Mouse (Mus musculus) liver, adult 2 months (tissue): Measurements from ENCODE around the gene Tbcb. TPM values are rescaled to one million over a fixed set of nuclear protein-coding genes. Genes with fewer than 3 reads are reported as not detected.

Source experiments
- DNase-seq: peaks from one replicate; pipeline ENCODE4 v3.0.0-alpha.2; 2011; ENCODE audit warnings: low read depth, low spot score; ENCODE audit errors: extremely low read depth
- H3K27ac ChIP-seq: fragments of 200-500 bp; replicated peaks from 2 replicates; pipeline ENCODE4 v1.5.1; 2012; ENCODE audit warnings: low read depth, mild to moderate bottlenecking, control low read depth, inconsistent platforms, low read length; ENCODE audit not compliant: insufficient read depth
- H3K27me3 ChIP-seq: fragments of 200-500 bp; 2 replicates; pipeline ENCODE4 v1.6.1; 2012; ENCODE audit warnings: mild to moderate bottlenecking, moderate library complexity, low read length, inconsistent platforms; ENCODE audit not compliant: control insufficient read depth, insufficient read depth
- H3K36me3 ChIP-seq: fragments of 200-500 bp; 2 replicates; pipeline ENCODE4 v1.6.1; 2012; ENCODE audit warnings: low read length, inconsistent platforms; ENCODE audit not compliant: control insufficient read depth, insufficient read depth
- H3K4me1 ChIP-seq: fragments of 200-500 bp; 2 replicates; pipeline ENCODE4 v1.6.1; 2011; ENCODE audit warnings: low read length; ENCODE audit not compliant: control insufficient read depth, insufficient read depth
- H3K4me3 ChIP-seq: fragments of 200-500 bp; 2 replicates; pipeline ENCODE4 v1.5.1; 2011; ENCODE audit warnings: low read depth, mild to moderate bottlenecking, control low read depth, low read length, moderate library complexity; ENCODE audit not compliant: insufficient read depth
- H3K79me2 ChIP-seq: fragments of 200-500 bp; 2 replicates; pipeline ENCODE4 v1.6.1; 2012; ENCODE audit warnings: inconsistent platforms, mild to moderate bottlenecking, low read length, moderate library complexity; ENCODE audit not compliant: control insufficient read depth, insufficient read depth
- H3K9ac ChIP-seq: fragments of 200-500 bp; 2 replicates; pipeline ENCODE4 v1.6.1; 2012; ENCODE audit warnings: low read depth, mild to moderate bottlenecking, control low read depth, inconsistent platforms, low read length
- CTCF ChIP-seq: fragments of 200-500 bp; IDR thresholded peaks from 2 replicates; pipeline ENCODE4 v1.5.1; 2011; ENCODE audit warnings: low read depth, low read length, control low read depth
- POLR2A ChIP-seq: fragments of 200-500 bp; IDR thresholded peaks from 2 replicates; pipeline ENCODE4 v1.6.1; 2011; ENCODE audit warnings: low read length, control low read depth; ENCODE audit not compliant: insufficient read depth; ENCODE audit errors: extremely low read depth
- WGBS: fragments of 180-500 bp; shearing (Covaris S2); methylation state at CpG from one replicate; pipeline ENCODE4 v1.1.7; 2018; 5-methylcytosine and 5-hydroxymethylcytosine counted together
- polyA plus RNA-seq: library from polyadenylated mRNA; depleted of rRNA; stranded (reverse); fragments of >200 nt; gene quantifications from 2 replicates; pipeline ENCODE4 v1.2.3, GENCODE M21; 2012; rRNA removed
- total RNA-seq: library from RNA; depleted of rRNA; stranded (reverse); fragments of >200 nt; gene quantifications from 2 replicates; pipeline ENCODE4 v1.2.3, GENCODE M21; 2014; rRNA removed

Gene Tbcb
- total and polyA plus RNA-seq, 2 experiments: 22.1 to 32.3 TPM

- WGBS: 88% methylated on average over 11 of the region's 11 CpGs
- Histone ChIP-seq H3K27me3 (no peaks in the 10 kb centered on the region), H3K4me1 (no peaks in the 10 kb centered on the region), H3K79me2 (no peaks in the 10 kb centered on the region), H3K4me3 (no peak overlapping the region), H3K9ac (no peak overlapping the region), H3K27ac (no peak overlapping the region), H3K36me3 (peaks cover 10% of the 10 kb centered on the region)
- no peak for TF ChIP-seq CTCF
- TF ChIP-seq POLR2A: no peak
- DNase-seq: no peak
Measured at GRCm38 (mm10) chr7:30178256-30178655, 53.8 kb downstream of the Tbcb start.

GRCm38 (mm10) chr7:30176474-30176873 is 55.6 kb downstream of the Tbcb start:
- no peak for DNase-seq
- Histone ChIP-seq H3K27ac (no peak overlapping the region), H3K27me3 (no peaks in the 10 kb centered on the region), H3K4me1 (no peaks in the 10 kb centered on the region), H3K36me3 (peaks cover 10% of the 10 kb centered on the region), H3K79me2 (no peaks in the 10 kb centered on the region), H3K4me3 (no peak overlapping the region; the same call in 1 of the 2 replicates), H3K9ac (no peak overlapping the region)
- WGBS: 74% methylated on average over 12 of the region's 12 CpGs
- no peak for TF ChIP-seq POLR2A
- no peak for TF ChIP-seq CTCF

Other genes with a start within 250 kb of the Tbcb start
- 8.7 and 8.8 TPM in 2 replicates for gene Zfp568, start 248.3 kb downstream of the Tbcb start, total RNA-seq
- gene Zfp568, start 248.3 kb downstream of the Tbcb start, polyA plus RNA-seq: 4.3 and 4.9 TPM in 2 replicates
- gene Zfp14, start 180.9 kb downstream of the Tbcb start, total RNA-seq: 1.1 TPM in 2 replicates
- gene Zfp14, start 180.9 kb downstream of the Tbcb start, polyA plus RNA-seq: 0.49 and 0.65 TPM in 2 replicates
- 0.40 and 0.46 TPM in 2 replicates for gene Zfp82, start 159.4 kb downstream of the Tbcb start, total RNA-seq
- 0.04 and 0.14 TPM in 2 replicates for gene Zfp82, start 159.4 kb downstream of the Tbcb start, polyA plus RNA-seq
- 0.13 TPM in 1 of 2 replicates, not detected in the other for gene Gm26920, start 141.9 kb downstream of the Tbcb start, total RNA-seq
- gene Gm26920, start 141.9 kb downstream of the Tbcb start, polyA plus RNA-seq: not detected in 2 replicates
- 0.37 and 0.67 TPM in 2 replicates for gene Zfp566, start 141.7 kb downstream of the Tbcb start, total RNA-seq
- gene Zfp566, start 141.7 kb downstream of the Tbcb start, polyA plus RNA-seq: 0.56 and 1.9 TPM in 2 replicates
- gene Zfp260, start 137.5 kb downstream of the Tbcb start, total RNA-seq: 19.0 and 19.6 TPM in 2 replicates
- 8.3 and 11.1 TPM in 2 replicates for gene Zfp260, start 137.5 kb downstream of the Tbcb start, polyA plus RNA-seq
- 0.54 and 0.74 TPM in 2 replicates for gene Zfp382, start 110.3 kb downstream of the Tbcb start, total RNA-seq
- gene Zfp382, start 110.3 kb downstream of the Tbcb start, polyA plus RNA-seq: 0.07 TPM in 1 of 2 replicates, not detected in the other
- 16.3 and 20.8 TPM in 2 replicates for gene Zfp146, start 62.5 kb downstream of the Tbcb start, total RNA-seq
- gene Zfp146, start 62.5 kb downstream of the Tbcb start, polyA plus RNA-seq: 5.1 and 6.9 TPM in 2 replicates
- gene Cox7a1, start 48.1 kb downstream of the Tbcb start, total RNA-seq: 6.1 and 9.7 TPM in 2 replicates
- 2.0 and 2.8 TPM in 2 replicates for gene Cox7a1, start 48.1 kb downstream of the Tbcb start, polyA plus RNA-seq
- gene Capns1, start 33.5 kb downstream of the Tbcb start, total RNA-seq: 65.5 and 73.6 TPM in 2 replicates
- gene Capns1, start 33.5 kb downstream of the Tbcb start, polyA plus RNA-seq: 235 and 253 TPM in 2 replicates
- 57.1 and 68.6 TPM in 2 replicates for gene Polr2i, start 324 bp downstream of the Tbcb start, total RNA-seq
- 99.9 and 109 TPM in 2 replicates for gene Polr2i, start 324 bp downstream of the Tbcb start, polyA plus RNA-seq
- not detected in 2 replicates for gene Ovol3, start 3.5 kb upstream of the Tbcb start, total RNA-seq
- gene Ovol3, start 3.5 kb upstream of the Tbcb start, polyA plus RNA-seq: 0.94 and 1.0 TPM in 2 replicates
- gene Thap8, start 47.8 kb upstream of the Tbcb start, total RNA-seq: not detected in 2 replicates
- gene Thap8, start 47.8 kb upstream of the Tbcb start, polyA plus RNA-seq: not detected in 2 replicates
- 0.55 and 0.81 TPM in 2 replicates for gene Wdr62, start 48.1 kb upstream of the Tbcb start, total RNA-seq
- gene Wdr62, start 48.1 kb upstream of the Tbcb start, polyA plus RNA-seq: 4.8 and 5.9 TPM in 2 replicates
- gene Clip3, start 59.5 kb upstream of the Tbcb start, total RNA-seq: 0.18 and 0.54 TPM in 2 replicates
- gene Clip3, start 59.5 kb upstream of the Tbcb start, polyA plus RNA-seq: 0.24 and 0.80 TPM in 2 replicates
- gene Alkbh6, start 76.4 kb upstream of the Tbcb start, total RNA-seq: 15.0 and 16.8 TPM in 2 replicates
- 38.7 and 51.4 TPM in 2 replicates for gene Alkbh6, start 76.4 kb upstream of the Tbcb start, polyA plus RNA-seq
- gene Syne4, start 82.5 kb upstream of the Tbcb start, total RNA-seq: 1.7 and 3.5 TPM in 2 replicates
- 2.2 and 4.9 TPM in 2 replicates for gene Syne4, start 82.5 kb upstream of the Tbcb start, polyA plus RNA-seq
- gene E130208F15Rik, start 89.5 kb upstream of the Tbcb start, total RNA-seq: 0.18 and 0.34 TPM in 2 replicates
- gene E130208F15Rik, start 89.5 kb upstream of the Tbcb start, polyA plus RNA-seq: 0.06 and 0.39 TPM in 2 replicates
- 4.0 and 4.4 TPM in 2 replicates for gene Sdhaf1, start 91.6 kb upstream of the Tbcb start, total RNA-seq
- gene Sdhaf1, start 91.6 kb upstream of the Tbcb start, polyA plus RNA-seq: 15.8 and 16.2 TPM in 2 replicates
- 0.74 and 1.7 TPM in 2 replicates for gene Lrfn3, start 130.5 kb upstream of the Tbcb start, total RNA-seq
- 12.9 and 22.2 TPM in 2 replicates for gene Lrfn3, start 130.5 kb upstream of the Tbcb start, polyA plus RNA-seq
- 46.1 and 57.6 TPM in 2 replicates for gene Tyrobp, start 181.5 kb upstream of the Tbcb start, total RNA-seq
- gene Tyrobp, start 181.5 kb upstream of the Tbcb start, polyA plus RNA-seq: 48.1 and 86.4 TPM in 2 replicates
- 1.9 and 2.1 TPM in 2 replicates for gene Hcst, start 187.6 kb upstream of the Tbcb start, total RNA-seq
- 3.3 and 5.0 TPM in 2 replicates for gene Hcst, start 187.6 kb upstream of the Tbcb start, polyA plus RNA-seq
- gene Nfkbid, start 189.5 kb upstream of the Tbcb start, total RNA-seq: 0.55 and 1.0 TPM in 2 replicates
- 0.52 and 0.92 TPM in 2 replicates for gene Nfkbid, start 189.5 kb upstream of the Tbcb start, polyA plus RNA-seq
- 0.18 and 0.74 TPM in 2 replicates for gene Aplp1, start 213.3 kb upstream of the Tbcb start, total RNA-seq
- 0.65 and 0.70 TPM in 2 replicates for gene Aplp1, start 213.3 kb upstream of the Tbcb start, polyA plus RNA-seq
- gene Kirrel2, start 225.4 kb upstream of the Tbcb start, total RNA-seq: not detected in 2 replicates
- gene Kirrel2, start 225.4 kb upstream of the Tbcb start, polyA plus RNA-seq: not detected in 2 replicates
- gene Nphs1, start 226.0 kb upstream of the Tbcb start, total RNA-seq: under 0.01 TPM in 1 of 2 replicates, not detected in the other
- not detected in 2 replicates for gene Nphs1, start 226.0 kb upstream of the Tbcb start, polyA plus RNA-seq